Mouse (Mus musculus) retina, embryonic 14.5 days (tissue): ENCODE results near the gene Arpc2.

ENCODE experiments used
- DNase-seq: peaks from one replicate; pipeline ENCODE4 v3.0.0-alpha.2; 2015; ENCODE audit warnings: low spot score

Gene Arpc2

DNA sequence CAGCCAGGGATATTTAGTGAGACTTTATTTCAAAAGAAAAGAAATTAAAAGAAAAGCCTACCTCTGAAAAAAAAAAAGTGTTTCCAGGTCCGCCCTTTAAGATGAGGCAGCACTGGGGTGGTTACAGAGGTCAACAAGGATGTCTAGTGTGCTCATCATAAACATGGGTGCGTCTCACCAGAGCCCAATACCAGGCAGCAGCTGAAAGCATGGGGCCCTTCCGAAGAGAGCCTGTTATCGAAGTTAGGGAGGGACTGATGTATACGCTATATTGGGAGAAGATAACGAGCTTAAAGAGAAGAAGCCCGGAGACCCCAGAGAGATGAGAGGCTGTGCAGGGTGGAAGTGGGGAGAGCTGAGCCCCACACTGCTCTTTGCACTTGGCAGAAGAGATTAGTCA lies 3.3 kb downstream of the Arpc2 start:
- DNase-seq, result no peak

DNA sequence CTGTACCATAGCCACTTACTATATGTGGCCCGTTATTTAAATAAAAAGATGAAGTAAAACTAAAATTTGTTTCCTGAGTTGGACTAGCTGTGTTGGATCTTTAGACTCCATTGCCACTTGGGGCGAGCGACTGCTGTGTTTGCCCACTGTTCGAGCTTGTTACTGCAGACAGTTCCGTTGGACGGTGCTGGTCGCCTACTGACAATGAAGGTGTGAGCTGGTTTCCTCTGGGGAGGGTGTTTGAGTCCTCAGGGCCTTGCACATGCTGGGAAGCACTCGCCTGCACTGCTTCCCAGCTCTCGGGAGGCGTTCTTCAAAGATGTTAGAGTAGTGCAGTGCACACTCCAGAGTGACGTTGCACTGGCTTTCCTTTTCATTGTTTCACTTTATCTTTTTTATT lies 3.7 kb downstream of the Arpc2 start:
- DNase-seq, result no peak

DNA sequence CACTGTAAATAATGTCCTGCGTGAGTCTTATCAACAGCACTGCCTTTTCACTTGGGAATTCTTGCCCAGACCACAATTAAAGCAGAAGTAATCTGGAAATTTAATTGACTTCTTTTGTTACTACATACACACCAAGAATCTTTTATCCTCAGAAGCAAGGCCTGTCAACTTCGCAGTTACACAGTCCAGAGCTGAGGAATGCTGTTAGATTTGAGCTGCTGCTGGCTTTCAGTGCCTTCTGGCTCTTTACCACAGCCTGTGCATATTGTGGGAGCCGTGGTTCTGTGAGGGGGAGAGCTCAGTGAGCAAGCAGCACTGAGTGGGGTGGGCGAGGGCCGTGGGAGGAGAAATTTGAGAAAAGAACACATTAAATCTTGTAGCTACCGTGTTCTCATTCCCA lies 4.4 kb downstream of the Arpc2 start:
- no peak for DNase-seq

DNA sequence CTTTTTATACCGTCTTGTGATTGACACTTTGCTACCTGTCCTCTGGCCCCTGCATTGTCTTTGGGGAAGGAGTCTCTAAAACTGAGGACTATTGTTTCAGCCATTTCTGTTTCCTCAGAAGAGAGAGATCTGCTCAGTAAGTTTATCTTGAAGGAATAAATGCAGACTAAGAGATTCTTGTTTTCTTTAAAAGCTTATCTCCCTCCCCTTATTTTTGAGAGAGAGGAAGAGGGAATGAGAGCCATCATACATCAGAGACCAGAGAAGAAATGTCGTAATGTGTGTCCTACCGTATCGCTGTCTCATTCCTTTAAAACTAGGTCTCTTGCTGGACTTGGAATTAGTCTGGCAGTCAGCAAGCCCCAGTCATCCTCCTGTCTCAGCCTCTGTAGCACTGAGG lies 4.9 kb downstream of the Arpc2 start:
- no peak for DNase-seq

GRCm38 (mm10) chr1:74245525-74245924 lies 9.6 kb downstream of the Arpc2 start:
- DNase-seq, result no peak

- no peak for DNase-seq
Measured at GRCm38 (mm10) chr1:74248799-74249198, 12.9 kb downstream of the Arpc2 start.

DNA sequence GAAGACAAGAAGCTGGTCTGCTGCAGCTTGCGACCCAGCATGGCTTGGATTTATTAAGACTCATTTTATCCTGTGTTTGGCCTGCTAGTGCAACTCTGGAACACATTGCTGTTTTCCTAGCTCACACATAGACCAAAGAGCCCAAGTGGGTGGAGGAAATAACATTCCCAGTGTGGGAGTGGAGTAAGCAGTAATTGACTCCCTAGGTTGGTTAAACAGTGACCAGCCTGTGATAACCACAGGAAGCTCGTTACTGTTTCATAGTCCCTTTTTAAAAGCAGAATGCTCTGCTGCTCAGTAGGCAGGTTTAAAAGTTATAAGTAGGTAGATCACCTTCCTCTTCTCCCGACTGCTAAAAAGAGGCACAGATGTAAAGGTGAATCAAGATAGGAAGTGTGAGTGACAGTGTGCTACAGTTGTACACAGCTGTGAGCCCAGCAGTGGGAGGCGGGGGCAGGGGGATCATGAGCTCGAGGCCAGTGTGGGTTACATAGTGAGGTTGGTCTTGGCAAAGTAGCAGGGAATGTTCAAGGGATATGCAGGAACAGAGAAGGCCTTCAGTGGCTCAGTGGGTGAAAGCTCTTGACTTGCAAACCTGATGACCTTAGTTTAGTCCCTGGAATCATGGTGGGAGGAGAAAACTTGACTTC lies 13.6 kb downstream of the Arpc2 start:
- no peak for DNase-seq

GRCm38 (mm10) chr1:74250096-74250495 lies 14.2 kb downstream of the Arpc2 start:
- DNase-seq, result no peak

GRCm38 (mm10) chr1:74255704-74256345 lies 19.9 kb downstream of the Arpc2 start:
- DNase-seq, result no peak

DNA sequence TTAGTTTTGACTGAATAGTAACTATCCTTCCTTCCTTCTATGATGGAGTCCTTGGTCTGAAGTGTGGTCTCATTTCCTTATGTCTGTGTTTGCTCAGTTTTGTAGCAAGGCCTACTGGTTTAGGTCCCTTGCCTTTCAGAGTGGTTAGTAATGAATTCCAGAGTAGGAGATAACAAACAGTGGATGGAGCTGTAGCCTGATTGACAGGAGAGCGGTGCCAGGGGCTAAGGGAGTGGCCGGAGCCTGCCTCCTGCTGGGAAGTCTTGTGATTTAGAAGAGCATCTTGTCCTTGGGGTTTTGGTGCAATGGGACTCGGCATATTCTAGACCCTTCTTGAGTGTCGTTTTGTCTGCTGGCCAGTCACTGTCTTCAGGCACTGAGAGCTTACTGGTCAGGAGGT lies 20.9 kb downstream of the Arpc2 start:
- DNase-seq, result no peak

- no peak for DNase-seq
Measured at GRCm38 (mm10) chr1:74262510-74262909, 26.6 kb downstream of the Arpc2 start.

DNA sequence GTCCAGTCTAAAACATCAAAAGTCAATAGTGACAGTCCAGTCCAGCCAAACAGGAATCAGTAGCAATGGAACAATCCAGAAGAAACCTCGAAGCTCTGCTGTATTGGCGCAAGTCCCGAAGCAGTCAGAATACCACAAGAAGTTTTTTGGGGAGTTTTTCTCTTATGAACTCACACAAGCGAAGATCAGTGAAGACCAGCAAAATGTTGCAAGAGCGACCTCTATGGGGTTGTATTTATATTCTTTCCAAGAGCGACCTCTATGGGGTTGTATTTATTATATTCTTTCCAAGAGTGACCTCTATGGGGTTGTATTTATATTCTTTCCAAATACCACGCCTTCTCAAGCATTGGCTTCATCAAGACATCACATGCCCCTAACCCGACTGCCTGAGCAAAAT lies 32.9 kb downstream of the Arpc2 start:
- DNase-seq, result no peak

DNA sequence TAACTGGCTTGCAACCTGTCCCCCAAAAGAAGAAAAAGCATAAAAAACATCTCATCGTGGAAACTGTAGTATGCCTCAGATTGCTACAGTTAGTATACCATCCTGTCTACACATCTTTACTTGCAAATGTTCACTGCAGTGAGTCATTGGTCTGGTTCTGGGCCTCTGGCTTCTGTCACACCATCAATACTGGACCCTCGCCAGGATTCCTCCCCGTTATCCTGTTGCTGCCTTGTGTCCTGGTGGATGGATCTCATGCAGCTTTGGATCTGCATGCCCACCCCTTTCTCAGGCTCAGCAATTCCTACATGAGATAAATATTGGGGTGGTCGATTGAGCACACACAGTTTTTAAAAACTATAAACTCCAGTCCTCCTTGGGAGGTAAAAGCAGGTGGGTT lies 35.8 kb downstream of the Arpc2 start:
- no peak for DNase-seq

DNA sequence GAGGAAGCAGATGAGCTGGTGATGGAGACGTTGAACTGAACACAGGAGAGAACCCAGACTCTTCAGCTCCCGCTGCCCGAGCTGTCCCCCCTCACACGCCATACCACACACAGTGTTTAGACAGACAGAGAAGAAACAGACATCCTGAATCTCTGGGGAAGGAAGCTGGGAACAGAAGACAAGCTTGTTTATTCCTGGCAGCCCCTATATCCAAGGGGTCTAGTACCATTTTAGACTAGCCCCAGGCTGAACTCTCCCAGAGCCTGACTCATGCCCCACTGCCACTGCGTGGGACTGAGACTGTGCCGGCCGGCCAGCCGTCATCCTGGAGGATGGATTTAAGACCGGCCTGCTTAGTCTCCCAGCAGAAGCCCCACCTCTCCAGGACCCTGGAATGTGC lies 39.1 kb downstream of the Arpc2 start:
- DNase-seq, result no peak

DNA sequence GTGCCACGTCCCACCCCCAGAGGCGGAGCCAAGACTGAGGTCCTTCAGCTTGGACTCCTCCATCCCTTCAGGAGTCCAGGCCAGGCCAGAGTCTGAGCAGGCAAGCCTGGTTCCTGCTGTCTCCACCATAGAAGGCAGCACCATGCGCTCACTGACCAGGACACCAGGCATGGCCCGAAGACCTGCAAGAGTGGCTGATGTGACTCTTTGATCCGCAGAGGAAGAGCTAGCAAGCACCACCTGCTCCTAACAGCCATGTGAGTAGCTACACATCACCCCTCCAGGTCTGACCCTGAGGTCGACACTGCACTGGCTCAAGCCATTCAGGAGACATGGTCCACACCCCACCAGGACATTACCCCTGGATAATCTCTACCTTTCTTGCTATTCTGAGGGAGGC lies 41.2 kb downstream of the Arpc2 start:
- no peak for DNase-seq

DNA sequence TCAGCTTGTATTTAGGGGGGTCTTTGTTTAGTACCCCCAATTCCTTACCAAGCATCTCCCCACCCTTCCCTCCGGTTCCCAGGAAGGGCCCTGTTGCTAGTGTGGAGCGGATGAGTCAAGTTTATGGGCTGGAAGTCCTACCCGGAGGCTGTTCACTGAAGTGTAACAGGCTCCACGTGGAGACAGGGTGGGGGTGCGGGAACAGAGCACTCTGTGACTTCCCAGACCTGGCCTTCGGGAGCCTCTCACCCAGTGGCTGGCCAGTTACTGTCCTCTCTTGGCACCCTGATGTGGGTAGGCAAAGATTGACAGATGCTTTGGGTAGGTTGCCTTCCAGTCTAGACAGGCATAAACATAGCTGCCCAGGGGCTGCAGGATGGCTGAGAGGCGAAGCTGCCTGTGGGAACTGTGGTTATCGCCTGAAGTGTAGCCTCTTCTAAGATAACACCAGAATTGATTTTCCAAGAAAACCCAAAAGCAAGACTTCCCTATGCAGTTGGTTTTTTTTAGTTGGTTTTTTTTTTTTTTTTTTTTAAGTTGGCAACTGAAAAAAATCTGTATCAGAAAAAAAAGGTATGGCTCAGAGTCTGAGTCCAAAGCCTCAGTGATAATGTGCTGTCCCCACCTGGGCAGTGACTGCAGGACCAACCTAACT lies 42.1 kb downstream of the Arpc2 start:
- no peak for DNase-seq

GRCm38 (mm10) chr1:74278538-74278937 lies 42.7 kb downstream of the Arpc2 start, which contains the start of gene Gpbar1:
Gpbar1 (plus strand) TSS chr1:74278550.
- DNase-seq, result no peak

DNA sequence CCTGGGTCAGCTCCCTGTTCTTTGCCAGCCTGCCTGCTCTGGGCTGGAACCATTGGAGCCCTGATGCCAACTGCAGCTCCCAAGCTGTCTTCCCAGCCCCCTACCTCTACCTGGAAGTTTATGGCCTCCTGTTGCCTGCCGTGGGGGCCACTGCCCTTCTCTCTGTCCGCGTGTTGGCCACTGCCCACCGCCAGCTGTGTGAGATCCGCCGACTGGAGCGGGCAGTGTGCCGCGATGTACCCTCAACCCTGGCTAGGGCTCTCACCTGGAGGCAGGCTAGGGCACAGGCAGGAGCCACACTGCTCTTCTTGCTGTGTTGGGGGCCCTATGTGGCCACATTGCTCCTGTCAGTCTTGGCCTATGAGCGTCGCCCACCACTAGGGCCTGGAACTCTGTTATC lies 43.1 kb downstream of the Arpc2 start:
- DNase-seq, result no peak

- no peak for DNase-seq
Measured at GRCm38 (mm10) chr1:74280591-74281325, 44.9 kb downstream of the Arpc2 start.

DNA sequence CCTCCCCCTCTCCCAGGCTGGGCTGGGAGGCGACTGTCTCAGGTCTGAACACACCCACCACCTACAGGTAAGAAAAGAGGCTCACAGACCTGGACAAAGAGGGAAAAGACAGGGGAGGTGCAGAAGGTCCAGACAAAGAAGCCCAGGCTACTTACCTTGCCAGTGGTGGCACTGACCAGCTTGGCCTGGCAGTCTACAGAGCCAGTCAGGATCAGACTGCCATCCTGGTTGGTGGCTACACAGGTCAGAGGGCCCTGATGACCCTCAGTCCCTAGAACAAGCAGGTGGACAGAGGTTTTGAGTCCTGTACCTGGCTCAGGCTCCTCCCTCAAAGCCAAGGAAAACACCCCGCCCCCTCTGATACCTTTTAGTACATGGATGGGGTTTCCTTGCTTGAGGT lies 45.5 kb downstream of the Arpc2 start:
- DNase-seq, result no peak

DNA sequence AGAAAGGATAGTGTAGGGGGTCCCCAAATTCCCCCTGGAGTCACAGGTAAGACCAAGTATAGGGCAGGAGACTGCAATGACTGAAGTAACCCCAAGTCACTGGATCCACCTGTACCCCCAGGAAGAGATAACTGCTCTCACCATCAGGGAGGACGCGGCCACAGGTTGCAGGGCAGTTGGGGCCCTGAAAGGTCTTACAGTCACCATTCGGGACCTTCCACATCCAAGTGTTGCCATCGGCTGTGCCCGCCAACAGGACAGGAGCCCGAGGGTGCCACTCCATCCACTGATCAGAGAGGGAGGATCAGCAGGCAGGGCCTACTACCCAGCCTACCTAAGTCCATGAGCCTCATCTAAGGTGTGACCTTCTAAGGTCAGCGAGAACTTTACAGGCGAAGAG lies 46.0 kb downstream of the Arpc2 start:
- no peak for DNase-seq

- no peak for DNase-seq
Measured at GRCm38 (mm10) chr1:74282896-74283625, 47.2 kb downstream of the Arpc2 start.
